Mouse (Mus musculus): ENCODE results near the gene Plcb1. TPM values are rescaled to one million over a fixed set of nuclear protein-coding genes. Genes with fewer than 3 reads are reported as not detected.

Plcb1 gene
- polyA plus RNA-seq, 1 experiment from 2014 or later = 8.7 TPM

- H3K4me3 ChIP-seq (ENCODE audit: low read depth, low read length) = no peak overlapping the region
- 73% methylated on average over 4 of the region's 4 CpGs for WGBS
- H3K9me3 ChIP-seq (ENCODE audit: control insufficient read depth, low read length) = no peaks in the 10 kb centered on the region
- no peak overlapping the region for H3K9ac ChIP-seq (ENCODE audit: low read depth, low read length)
- no peaks in the 10 kb centered on the region for H3K4me1 ChIP-seq (ENCODE audit: control insufficient read depth, insufficient read depth, low read length)
- no peak for DNase-seq (ENCODE audit: low spot score)
- H3K36me3 ChIP-seq (ENCODE audit: control insufficient read depth, insufficient read depth, low read length) = no peaks in the 10 kb centered on the region
- no peak overlapping the region for H3K27ac ChIP-seq (replicated peaks; ENCODE audit: low read depth, low read length)
- no peak for ATAC-seq (ENCODE audit: low read depth)
- H3K27me3 ChIP-seq (replicated peaks; ENCODE audit: control insufficient read depth, insufficient read depth, low read length) = no peaks in the 10 kb centered on the region
- H3K4me2 ChIP-seq (ENCODE audit: low read depth, low read length) = no peak overlapping the region
Measured at GRCm38 (mm10) chr2:135051540-135052288, 265.8 kb downstream of the Plcb1 start.

GRCm38 (mm10) chr2:135053391-135053790 lies 267.5 kb downstream of the Plcb1 start:
- no peak for DNase-seq (ENCODE audit: low spot score)
- Histone ChIP-seq H3K4me3 (ENCODE audit: low read depth, low read length) (no peak overlapping the region), H3K36me3 (ENCODE audit: control insufficient read depth, insufficient read depth, low read length) (no peaks in the 10 kb centered on the region), H3K27me3 (replicated peaks; ENCODE audit: control insufficient read depth, insufficient read depth, low read length) (no peaks in the 10 kb centered on the region), H3K9me3 (ENCODE audit: control insufficient read depth, low read length) (no peaks in the 10 kb centered on the region), H3K4me1 (ENCODE audit: control insufficient read depth, insufficient read depth, low read length) (no peaks in the 10 kb centered on the region), H3K27ac (replicated peaks; ENCODE audit: low read depth, low read length) (no peak overlapping the region), H3K4me2 (ENCODE audit: low read depth, low read length) (no peak overlapping the region), H3K9ac (ENCODE audit: low read depth, low read length) (no peak overlapping the region)
- ATAC-seq (ENCODE audit: low read depth) = no peak
- WGBS = 90% methylated on average over 3 of the region's 3 CpGs

- Histone ChIP-seq H3K9me3 (ENCODE audit: control insufficient read depth, low read length) (no peaks in the 10 kb centered on the region), H3K4me3 (ENCODE audit: low read depth, low read length) (no peak overlapping the region), H3K36me3 (ENCODE audit: control insufficient read depth, insufficient read depth, low read length) (no peaks in the 10 kb centered on the region), H3K27ac (replicated peaks; ENCODE audit: low read depth, low read length) (no peak overlapping the region), H3K9ac (ENCODE audit: low read depth, low read length) (no peak overlapping the region), H3K4me2 (ENCODE audit: low read depth, low read length) (no peak overlapping the region), H3K4me1 (ENCODE audit: control insufficient read depth, insufficient read depth, low read length) (no peaks in the 10 kb centered on the region), H3K27me3 (replicated peaks; ENCODE audit: control insufficient read depth, insufficient read depth, low read length) (no peaks in the 10 kb centered on the region)
- ATAC-seq (ENCODE audit: low read depth) = no peak
- DNase-seq (ENCODE audit: low spot score) = no peak
Measured at GRCm38 (mm10) chr2:135067419-135067818, 281.6 kb downstream of the Plcb1 start.

GRCm38 (mm10) chr2:135071349-135071748 lies 285.5 kb downstream of the Plcb1 start:
- no peaks in the 10 kb centered on the region for H3K27me3 ChIP-seq (replicated peaks; ENCODE audit: control insufficient read depth, insufficient read depth, low read length)
- H3K4me3 ChIP-seq (ENCODE audit: low read depth, low read length) = no peak overlapping the region
- H3K27ac ChIP-seq (replicated peaks; ENCODE audit: low read depth, low read length) = no peak overlapping the region
- H3K4me2 ChIP-seq (ENCODE audit: low read depth, low read length) = no peak overlapping the region
- DNase-seq (ENCODE audit: low spot score) (no peak), ATAC-seq (ENCODE audit: low read depth) (no peak)
- H3K36me3 ChIP-seq (ENCODE audit: control insufficient read depth, insufficient read depth, low read length) = no peaks in the 10 kb centered on the region
- 81% methylated on average over 4 of the region's 4 CpGs for WGBS
- no peaks in the 10 kb centered on the region for H3K4me1 ChIP-seq (ENCODE audit: control insufficient read depth, insufficient read depth, low read length)
- H3K9me3 ChIP-seq (ENCODE audit: control insufficient read depth, low read length) = no peaks in the 10 kb centered on the region
- H3K9ac ChIP-seq (ENCODE audit: low read depth, low read length) = no peak overlapping the region

GRCm38 (mm10) chr2:135072503-135072902 lies 286.6 kb downstream of the Plcb1 start:
- Histone ChIP-seq H3K27me3 (replicated peaks; ENCODE audit: control insufficient read depth, insufficient read depth, low read length) (no peaks in the 10 kb centered on the region), H3K4me2 (ENCODE audit: low read depth, low read length) (no peak overlapping the region), H3K4me3 (ENCODE audit: low read depth, low read length) (no peak overlapping the region), H3K9me3 (ENCODE audit: control insufficient read depth, low read length) (no peaks in the 10 kb centered on the region), H3K4me1 (ENCODE audit: control insufficient read depth, insufficient read depth, low read length) (no peaks in the 10 kb centered on the region), H3K27ac (replicated peaks; ENCODE audit: low read depth, low read length) (no peak overlapping the region), H3K9ac (ENCODE audit: low read depth, low read length) (no peak overlapping the region), H3K36me3 (ENCODE audit: control insufficient read depth, insufficient read depth, low read length) (no peaks in the 10 kb centered on the region)
- ATAC-seq (ENCODE audit: low read depth) (no peak), DNase-seq (ENCODE audit: low spot score) (no peak)
- WGBS = 78% methylated on average over 5 of the region's 5 CpGs

GRCm38 (mm10) chr2:135073014-135073413 lies 287.1 kb downstream of the Plcb1 start:
- no peaks in the 10 kb centered on the region for H3K27me3 ChIP-seq (replicated peaks; ENCODE audit: control insufficient read depth, insufficient read depth, low read length)
- ATAC-seq (ENCODE audit: low read depth) = no peak
- H3K4me2 ChIP-seq (ENCODE audit: low read depth, low read length) = no peak overlapping the region
- no peak overlapping the region for H3K27ac ChIP-seq (replicated peaks; ENCODE audit: low read depth, low read length)
- H3K9me3 ChIP-seq (ENCODE audit: control insufficient read depth, low read length) = no peaks in the 10 kb centered on the region
- no peaks in the 10 kb centered on the region for H3K4me1 ChIP-seq (ENCODE audit: control insufficient read depth, insufficient read depth, low read length)
- no peak overlapping the region for H3K4me3 ChIP-seq (ENCODE audit: low read depth, low read length)
- no peaks in the 10 kb centered on the region for H3K36me3 ChIP-seq (ENCODE audit: control insufficient read depth, insufficient read depth, low read length)
- no peak overlapping the region for H3K9ac ChIP-seq (ENCODE audit: low read depth, low read length)
- WGBS = 79% methylated on average over 5 of the region's 5 CpGs
- DNase-seq (ENCODE audit: low spot score) = no peak

GRCm38 (mm10) chr2:135075375-135075774 lies 289.5 kb downstream of the Plcb1 start:
- ATAC-seq (ENCODE audit: low read depth) (no peak), DNase-seq (ENCODE audit: low spot score) (no peak)
- Histone ChIP-seq H3K4me2 (ENCODE audit: low read depth, low read length) (no peak overlapping the region), H3K27me3 (replicated peaks; ENCODE audit: control insufficient read depth, insufficient read depth, low read length) (no peaks in the 10 kb centered on the region), H3K36me3 (ENCODE audit: control insufficient read depth, insufficient read depth, low read length) (no peaks in the 10 kb centered on the region), H3K4me3 (ENCODE audit: low read depth, low read length) (no peak overlapping the region), H3K27ac (replicated peaks; ENCODE audit: low read depth, low read length) (no peak overlapping the region), H3K9me3 (ENCODE audit: control insufficient read depth, low read length) (no peaks in the 10 kb centered on the region), H3K4me1 (ENCODE audit: control insufficient read depth, insufficient read depth, low read length) (no peaks in the 10 kb centered on the region), H3K9ac (ENCODE audit: low read depth, low read length) (no peak overlapping the region)
- 76% methylated on average over 1 of the region's 1 CpGs for WGBS

- H3K9me3 ChIP-seq (ENCODE audit: control insufficient read depth, low read length) = no peaks in the 10 kb centered on the region
- H3K4me1 ChIP-seq (ENCODE audit: control insufficient read depth, insufficient read depth, low read length) = no peaks in the 10 kb centered on the region
- ATAC-seq (ENCODE audit: low read depth) = no peak
- H3K27ac ChIP-seq (replicated peaks; ENCODE audit: low read depth, low read length) = no peak overlapping the region
- H3K36me3 ChIP-seq (ENCODE audit: control insufficient read depth, insufficient read depth, low read length) = no peaks in the 10 kb centered on the region
- H3K4me3 ChIP-seq (ENCODE audit: low read depth, low read length) = no peak overlapping the region
- peak; percentile 51 for DNase-seq (ENCODE audit: low spot score)
- H3K4me2 ChIP-seq (ENCODE audit: low read depth, low read length) = no peak overlapping the region
- H3K9ac ChIP-seq (ENCODE audit: low read depth, low read length) = no peak overlapping the region
- 59% methylated on average over 5 of the region's 5 CpGs for WGBS
- no peaks in the 10 kb centered on the region for H3K27me3 ChIP-seq (replicated peaks; ENCODE audit: control insufficient read depth, insufficient read depth, low read length)
Measured at GRCm38 (mm10) chr2:135092588-135093162, 306.8 kb downstream of the Plcb1 start.

GRCm38 (mm10) chr2:135101292-135101691 lies 315.4 kb downstream of the Plcb1 start:
- Histone ChIP-seq H3K4me2 (ENCODE audit: low read depth, low read length) (no peak overlapping the region), H3K4me3 (ENCODE audit: low read depth, low read length) (no peak overlapping the region), H3K4me1 (ENCODE audit: control insufficient read depth, insufficient read depth, low read length) (no peaks in the 10 kb centered on the region), H3K27ac (replicated peaks; ENCODE audit: low read depth, low read length) (no peak overlapping the region), H3K9ac (ENCODE audit: low read depth, low read length) (no peak overlapping the region), H3K27me3 (replicated peaks; ENCODE audit: control insufficient read depth, insufficient read depth, low read length) (no peaks in the 10 kb centered on the region), H3K9me3 (ENCODE audit: control insufficient read depth, low read length) (no peaks in the 10 kb centered on the region), H3K36me3 (ENCODE audit: control insufficient read depth, insufficient read depth, low read length) (no peaks in the 10 kb centered on the region)
- no peak for DNase-seq (ENCODE audit: low spot score)
- 43% methylated on average over 4 of the region's 4 CpGs for WGBS
- no peak for ATAC-seq (ENCODE audit: low read depth)

Measured in embryonic facial prominence, embryonic 14.5 days (tissue).